Mouse (Mus musculus): ENCODE results near the gene Spata20. TPM values are rescaled to one million over a fixed set of nuclear protein-coding genes. Genes with fewer than 3 reads are reported as not detected.

The Spata20 gene
- polyA plus RNA-seq, 1 experiment, result 0.15 TPM

DNA sequence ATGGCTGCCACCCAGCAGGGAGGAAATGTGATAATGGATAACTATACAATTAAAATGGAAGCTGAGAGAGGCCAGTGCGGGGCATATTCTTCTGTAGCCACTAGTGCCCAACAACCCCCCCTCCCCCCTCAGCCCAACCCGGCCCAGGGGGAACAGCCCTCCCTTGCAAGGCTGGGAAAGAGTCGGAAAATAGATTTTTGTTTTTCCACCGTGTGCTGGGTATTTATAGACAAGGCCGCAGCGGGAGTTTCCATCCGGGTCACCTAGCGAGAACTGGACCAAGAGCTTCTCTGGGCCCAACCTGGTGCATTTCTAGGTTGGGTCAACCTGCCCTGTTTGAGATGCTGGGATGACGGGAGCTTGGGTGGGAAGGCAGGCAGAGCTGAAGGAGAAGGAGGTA lies 44.2 kb downstream of the Spata20 start:
- no peak for TF ChIP-seq CTCF (IDR thresholded peaks at IDR 0.05; ENCODE audit: extremely low read depth, insufficient read depth, low read length)
- no peak for TF ChIP-seq POLR2A (IDR thresholded peaks at IDR 0.05; ENCODE audit: extremely low read depth, insufficient read depth, low read length)
- no peak overlapping the region for H3K4me3 ChIP-seq (ENCODE audit: insufficient read depth, low read length)
- H3K4me1 ChIP-seq (ENCODE audit: control insufficient read depth, insufficient read depth, low read length), result no peaks in the 10 kb centered on the region
- H3K27ac ChIP-seq (ENCODE audit: insufficient read depth, low read length), result no peak overlapping the region

DNA sequence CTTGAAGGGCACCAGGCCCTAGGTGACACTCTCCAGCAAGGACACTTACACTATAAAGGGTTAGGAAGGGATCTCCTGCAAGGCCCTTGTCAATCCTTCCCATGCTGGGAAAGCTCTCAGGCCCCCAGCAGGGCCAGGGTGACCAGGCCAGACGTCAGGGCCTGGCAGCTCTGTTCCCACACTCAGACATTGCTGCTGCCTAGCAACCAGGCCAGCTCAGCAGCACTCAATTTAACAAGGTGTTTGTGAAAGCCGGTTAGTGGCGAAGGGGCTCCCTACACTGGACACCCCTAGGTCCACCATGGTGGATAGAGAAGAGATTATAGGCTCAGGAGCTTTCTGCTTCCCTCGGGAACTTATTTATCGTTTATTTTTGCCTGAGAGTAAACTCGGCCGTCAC lies 44.9 kb downstream of the Spata20 start:
- H3K4me3 ChIP-seq (ENCODE audit: insufficient read depth, low read length), result no peak overlapping the region
- H3K4me1 ChIP-seq (ENCODE audit: control insufficient read depth, insufficient read depth, low read length), result no peaks in the 10 kb centered on the region
- no peak overlapping the region for H3K27ac ChIP-seq (ENCODE audit: insufficient read depth, low read length)
- TF ChIP-seq CTCF (IDR thresholded peaks at IDR 0.05; ENCODE audit: extremely low read depth, insufficient read depth, low read length), result no peak
- no peak for TF ChIP-seq POLR2A (IDR thresholded peaks at IDR 0.05; ENCODE audit: extremely low read depth, insufficient read depth, low read length)

DNA sequence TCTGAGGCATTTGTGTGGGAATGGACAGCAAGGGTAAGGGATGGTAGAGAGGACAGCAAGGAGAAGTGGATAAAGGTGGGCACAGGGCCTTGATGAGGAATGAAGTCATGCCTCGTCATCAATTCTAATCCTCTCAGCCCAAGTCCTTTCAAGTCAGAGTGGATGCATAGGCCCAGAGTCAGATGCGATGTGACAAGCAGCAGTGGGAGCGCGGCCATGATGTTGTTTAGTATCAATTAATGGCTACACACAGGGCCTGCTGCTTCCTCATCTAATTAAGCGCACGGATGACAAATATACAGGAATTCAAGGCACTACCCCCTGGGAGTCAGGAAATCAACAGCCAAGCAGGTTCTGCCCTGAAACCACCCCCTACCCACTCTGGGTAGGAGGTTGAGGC lies 45.6 kb downstream of the Spata20 start:
- no peak overlapping the region for H3K27ac ChIP-seq (ENCODE audit: insufficient read depth, low read length)
- TF ChIP-seq CTCF (IDR thresholded peaks at IDR 0.05; ENCODE audit: extremely low read depth, insufficient read depth, low read length), result no peak
- TF ChIP-seq POLR2A (IDR thresholded peaks at IDR 0.05; ENCODE audit: extremely low read depth, insufficient read depth, low read length), result no peak
- H3K4me1 ChIP-seq (ENCODE audit: control insufficient read depth, insufficient read depth, low read length), result no peaks in the 10 kb centered on the region
- H3K4me3 ChIP-seq (ENCODE audit: insufficient read depth, low read length), result no peak overlapping the region

DNA sequence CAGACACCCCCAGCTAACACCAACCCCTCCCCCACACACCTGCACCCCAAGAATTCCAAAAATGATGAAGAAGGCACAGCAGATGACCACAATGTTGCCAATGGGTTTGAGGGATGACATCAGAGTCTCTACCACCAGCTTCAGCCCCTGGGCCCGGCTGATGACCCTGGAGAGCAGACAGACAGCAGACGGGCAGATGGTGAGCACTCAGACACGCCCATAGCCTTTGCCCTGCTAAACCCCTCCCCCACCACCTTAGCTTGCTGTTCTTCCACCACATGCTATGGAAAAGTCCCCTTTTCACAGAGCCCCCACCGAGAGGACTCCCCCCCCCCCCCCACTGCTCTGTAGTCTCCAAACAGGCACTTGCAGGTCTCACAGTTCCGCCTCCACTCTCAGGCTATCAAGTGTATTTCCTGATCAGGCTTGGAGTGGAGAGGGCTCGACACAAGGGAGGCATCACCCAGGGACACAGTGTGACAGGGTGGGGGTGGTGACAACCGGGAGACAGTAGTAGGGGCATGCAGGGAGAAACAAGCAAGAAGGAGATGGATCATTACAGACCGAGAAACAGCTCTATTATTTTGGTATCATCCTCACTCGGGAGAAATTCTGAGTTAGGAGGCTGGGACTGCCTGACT lies 56.8 kb downstream of the Spata20 start:
- H3K4me3 ChIP-seq (ENCODE audit: insufficient read depth, low read length), result no peak overlapping the region
- no peak for TF ChIP-seq CTCF (IDR thresholded peaks at IDR 0.05; ENCODE audit: extremely low read depth, insufficient read depth, low read length)
- no peak for TF ChIP-seq POLR2A (IDR thresholded peaks at IDR 0.05; ENCODE audit: extremely low read depth, insufficient read depth, low read length)
- H3K27ac ChIP-seq (ENCODE audit: insufficient read depth, low read length), result no peak overlapping the region
- peaks cover 5% of the 10 kb centered on the region for H3K4me1 ChIP-seq (ENCODE audit: control insufficient read depth, insufficient read depth, low read length)

Other genes starting within 250 kb of the Spata20 start
- 1.1 and 1.3 TPM in 2 replicates for gene Wfikkn2, start 240.2 kb downstream of the Spata20 start, polyA plus RNA-seq (2012; rRNA removed)
- not detected in 2 replicates for gene Gm21885, start 204.3 kb downstream of the Spata20 start, polyA plus RNA-seq (2012; rRNA removed)
- 138 and 160 TPM in 2 replicates for gene Luc7l3, start 164.2 kb downstream of the Spata20 start, polyA plus RNA-seq (2012; rRNA removed)
- 160 and 165 TPM in 2 replicates for gene Ankrd40, start 158.2 kb downstream of the Spata20 start, polyA plus RNA-seq (2012; rRNA removed)
- 1.6 and 2.0 TPM in 2 replicates for gene Abcc3, start 93.2 kb downstream of the Spata20 start, polyA plus RNA-seq (2012; rRNA removed)
- gene Cacna1g, start 12.0 kb downstream of the Spata20 start, polyA plus RNA-seq (2012; rRNA removed), result 137 and 159 TPM in 2 replicates
- 0.76 and 0.98 TPM in 2 replicates for gene Epn3, start 13.8 kb upstream of the Spata20 start, polyA plus RNA-seq (2012; rRNA removed)
- 2.4 and 2.5 TPM in 2 replicates for gene Mycbpap, start 35.6 kb upstream of the Spata20 start, polyA plus RNA-seq (2012; rRNA removed)
- 16.9 and 18.3 TPM in 2 replicates for gene Rsad1, start 63.1 kb upstream of the Spata20 start, polyA plus RNA-seq (2012; rRNA removed)
- gene Chad, start 78.9 kb upstream of the Spata20 start, polyA plus RNA-seq (2012; rRNA removed), result 0.08 and 0.15 TPM in 2 replicates
- 15.2 and 15.8 TPM in 2 replicates for gene Acsf2, start 115.7 kb upstream of the Spata20 start, polyA plus RNA-seq (2012; rRNA removed)
- gene Lrrc59, start 143.6 kb upstream of the Spata20 start, polyA plus RNA-seq (2012; rRNA removed), result 70.9 and 71.8 TPM in 2 replicates
- 122 and 130 TPM in 2 replicates for gene Mrpl27, start 167.6 kb upstream of the Spata20 start, polyA plus RNA-seq (2012; rRNA removed)
- gene Eme1, start 167.8 kb upstream of the Spata20 start, polyA plus RNA-seq (2012; rRNA removed), result 0.17 TPM in 2 replicates
- gene Xylt2, start 191.3 kb upstream of the Spata20 start, polyA plus RNA-seq (2012; rRNA removed), result 21.2 and 22.3 TPM in 2 replicates
- not detected in 2 replicates for gene Gm11541, start 218.3 kb upstream of the Spata20 start, polyA plus RNA-seq (2012; rRNA removed)

Data from cortical plate, adult 2 months (tissue).